Mouse (Mus musculus) stomach, embryonic 16.5 days (tissue): Measurements from ENCODE around the gene Trim8. TPM values are rescaled to one million over a fixed set of nuclear protein-coding genes. Genes with fewer than 3 reads are reported as not detected.
A peak's percentile ranks its signal among the peaks of the same experiment; 100 is the strongest.

Experiments
- ATAC-seq: fragments of 200-750 bp; cut with Nextera tagmentation; 2 replicates; pipeline ENCODE4 v1.8.0; 2017; ENCODE audit warnings: moderate number of reproducible peaks, moderate TSS enrichment; ENCODE audit not compliant: insufficient read depth, low FRiP score
- H3K27ac ChIP-seq: fragments of 300-500 bp; sonication (generic); 2 replicates; pipeline ENCODE4 v1.5.1; 2014; ENCODE audit warnings: low read length
- H3K27me3 ChIP-seq: fragments of 300-500 bp; sonication (generic); 2 replicates; pipeline ENCODE4 v1.6.1; 2014; ENCODE audit warnings: low read length, control low read depth, mixed read lengths; ENCODE audit not compliant: control insufficient read depth, insufficient read depth
- H3K36me3 ChIP-seq: fragments of 300-500 bp; sonication (generic); 2 replicates; pipeline ENCODE4 v1.6.1; 2014; ENCODE audit warnings: low read length; ENCODE audit not compliant: control insufficient read depth, insufficient read depth
- H3K4me1 ChIP-seq: fragments of 300-500 bp; sonication (generic); 2 replicates; pipeline ENCODE4 v1.6.1; 2014; ENCODE audit warnings: low read length, control low read depth, mixed read lengths; ENCODE audit not compliant: control insufficient read depth, insufficient read depth
- H3K4me2 ChIP-seq: fragments of 300-500 bp; sonication (generic); 2 replicates; pipeline ENCODE4 v1.6.1; 2014; ENCODE audit warnings: low read depth, low read length, mixed read lengths
- H3K4me3 ChIP-seq: fragments of 300-500 bp; sonication (generic); replicated peaks from 2 replicates; pipeline ENCODE4 v1.5.1; 2014; ENCODE audit warnings: mild to moderate bottlenecking, low read length
- H3K9ac ChIP-seq: fragments of 300-500 bp; sonication (generic); 2 replicates; pipeline ENCODE4 v1.6.1; 2014; ENCODE audit warnings: low read length
- H3K9me3 ChIP-seq: fragments of 300-500 bp; sonication (generic); replicated peaks from 2 replicates; pipeline ENCODE4 v1.6.1; 2016; ENCODE audit warnings: low read length, control low read depth; ENCODE audit not compliant: control insufficient read depth
- WGBS: fragments of 180-500 bp; shearing (Covaris S2); extraction: QIAGEN DNeasy Blood & Tissue Kit; methylation state at CpG from one replicate; pipeline ENCODE4 v1.1.7; 2014; 5-methylcytosine and 5-hydroxymethylcytosine counted together
- polyA plus RNA-seq: library from polyadenylated mRNA; unstranded; fragments of >200 nt; fragmentation: Nextera tagmentation; extraction: Ambion mirVana; gene quantifications from 2 replicates; pipeline ENCODE4 v1.2.1, GENCODE M21; 2015

Trim8 gene
- polyA plus RNA-seq, 1 experiment from 2014 or later, result 16.2 TPM

GRCm38 (mm10) chr19:46523480-46524151 lies 22.1 kb downstream of the Trim8 start:
- no peaks in the 10 kb centered on the region for H3K36me3 ChIP-seq
- H3K4me3 ChIP-seq, result peak overlapping the region; percentile 12
- no peaks in the 10 kb centered on the region for H3K9me3 ChIP-seq
- peak overlapping the region; percentile 56 for H3K9ac ChIP-seq
- H3K4me2 ChIP-seq, result peak overlapping the region; percentile 50
- no peaks in the 10 kb centered on the region for H3K27me3 ChIP-seq
- peak overlapping the region; percentile 83 for H3K27ac ChIP-seq
- peaks cover 54% of the 10 kb centered on the region for H3K4me1 ChIP-seq
- WGBS, result 11% methylated on average over 20 of the region's 20 CpGs
- peak; percentile 75 for ATAC-seq

GRCm38 (mm10) chr19:46524152-46524544 lies 22.6 kb downstream of the Trim8 start:
- 13% methylated on average over 6 of the region's 6 CpGs for WGBS
- H3K27me3 ChIP-seq, result no peaks in the 10 kb centered on the region
- H3K4me3 ChIP-seq, result peak overlapping the region; percentile 12
- peaks cover 54% of the 10 kb centered on the region for H3K4me1 ChIP-seq
- peak overlapping the region; percentile 50 for H3K4me2 ChIP-seq
- no peak for ATAC-seq
- H3K9me3 ChIP-seq, result no peaks in the 10 kb centered on the region
- H3K36me3 ChIP-seq, result no peaks in the 10 kb centered on the region
- peak overlapping the region; percentile 83 for H3K27ac ChIP-seq
- H3K9ac ChIP-seq, result peak overlapping the region; percentile 52

GRCm38 (mm10) chr19:46524601-46525321 lies 23.3 kb downstream of the Trim8 start:
- Histone ChIP-seq H3K27me3 (no peaks in the 10 kb centered on the region), H3K9ac (peak overlapping the region; percentile 52), H3K4me2 (peak overlapping the region; percentile 50), H3K36me3 (no peaks in the 10 kb centered on the region), H3K4me3 (0 out of 2 replicates have a peak overlapping the region, but pooled peaks have one; percentile 12), H3K9me3 (no peaks in the 10 kb centered on the region), H3K27ac (peak overlapping the region; percentile 83), H3K4me1 (peaks cover 57% of the 10 kb centered on the region)
- WGBS, result 28% methylated on average over 14 of the region's 14 CpGs
- peak; percentile 68 for ATAC-seq

- Histone ChIP-seq H3K4me1 (peaks cover 69% of the 10 kb centered on the region), H3K4me3 (no peak overlapping the region), H3K27me3 (no peaks in the 10 kb centered on the region), H3K9ac (no peak overlapping the region), H3K27ac (no peak overlapping the region), H3K9me3 (no peaks in the 10 kb centered on the region), H3K4me2 (no peak overlapping the region), H3K36me3 (no peaks in the 10 kb centered on the region)
- ATAC-seq, result no peak
- WGBS, result 72% methylated on average over 10 of the region's 10 CpGs
These were observed 24.5 kb downstream of the Trim8 start for GRCm38 (mm10) chr19:46525691-46526631.

- peak overlapping the region; percentile 64 for H3K9ac ChIP-seq
- no peaks in the 10 kb centered on the region for H3K27me3 ChIP-seq
These were observed 26.4 kb downstream of the Trim8 start for GRCm38 (mm10) chr19:46527632-46528528.

GRCm38 (mm10) chr19:46528529-46529213 lies 27.2 kb downstream of the Trim8 start:
- no peaks in the 10 kb centered on the region for H3K27me3 ChIP-seq
- peak overlapping the region; percentile 47 for H3K4me2 ChIP-seq
- 10% methylated on average over 20 of the region's 20 CpGs for WGBS
- H3K4me3 ChIP-seq, result peak overlapping the region; percentile 12
- H3K9ac ChIP-seq, result peak overlapping the region; percentile 64
- peak overlapping the region; percentile 84 for H3K27ac ChIP-seq
- ATAC-seq, result peak; percentile 21
- no peaks in the 10 kb centered on the region for H3K9me3 ChIP-seq
- no peaks in the 10 kb centered on the region for H3K36me3 ChIP-seq
- peaks cover 78% of the 10 kb centered on the region for H3K4me1 ChIP-seq

More at GRCm38 (mm10) chr19:46527632-46528528, 26.4 kb downstream of the Trim8 start:
- peak overlapping the region; percentile 12 for H3K4me3 ChIP-seq
- H3K4me1 ChIP-seq, result peaks cover 79% of the 10 kb centered on the region
- ATAC-seq, result no peak
- H3K27ac ChIP-seq, result peak overlapping the region; percentile 84
- no peaks in the 10 kb centered on the region for H3K9me3 ChIP-seq
- peak overlapping the region; percentile 47 for H3K4me2 ChIP-seq
- H3K36me3 ChIP-seq, result no peaks in the 10 kb centered on the region
- 43% methylated on average over 17 of the region's 17 CpGs for WGBS

GRCm38 (mm10) chr19:46529601-46530448 lies 28.3 kb downstream of the Trim8 start:
- Histone ChIP-seq H3K4me3 (no peak overlapping the region), H3K9ac (peak overlapping the region; percentile 64), H3K4me2 (peak overlapping the region; percentile 47), H3K4me1 (peaks cover 68% of the 10 kb centered on the region), H3K9me3 (no peaks in the 10 kb centered on the region), H3K36me3 (no peaks in the 10 kb centered on the region), H3K27ac (peak overlapping the region; percentile 84), H3K27me3 (no peaks in the 10 kb centered on the region)
- WGBS, result 27% methylated on average over 13 of the region's 13 CpGs
- ATAC-seq, result no peak
